Mouse (Mus musculus) lung, postnatal 0 days (tissue): ENCODE measurements at regions not wholly inside any gene's neighbourhood (a gene's known extent, or its start where the extent isn't known, plus 50 kb on each side); places are given as distances from the start of the nearest gene placed in this dataset.

ENCODE experiments used
- CTCF ChIP-seq: IDR thresholded peaks from 2 replicates; pipeline ENCODE4 v1.5.1; 2016; ENCODE audit warnings: antibody characterized with exemption, mild to moderate bottlenecking
- EP300 ChIP-seq: IDR thresholded peaks from 2 replicates; pipeline ENCODE4 v1.6.1; 2016; ENCODE audit warnings: antibody characterized with exemption, mild to moderate bottlenecking, control low read depth

DNA sequence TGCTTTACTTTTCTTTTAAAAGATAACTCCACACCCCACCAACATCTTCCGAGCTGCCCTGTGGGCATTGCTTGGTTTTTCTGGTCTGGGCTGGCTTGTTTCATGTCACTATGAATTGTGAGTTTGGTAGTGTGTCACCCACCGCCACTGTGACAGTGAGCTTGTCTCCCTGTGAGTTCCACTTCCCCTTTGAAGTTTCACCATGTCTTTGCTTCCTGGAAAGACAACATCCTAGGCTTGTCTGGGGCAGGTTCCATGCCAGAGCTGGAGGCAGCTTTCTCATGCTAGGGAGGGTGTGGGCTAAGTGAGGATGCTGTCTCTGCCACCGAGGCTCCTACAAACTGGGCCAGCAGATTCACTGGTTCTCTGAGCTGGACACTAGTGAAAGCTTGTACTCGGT lies 188.6 kb upstream of the Mvb12b start:
- no peak for TF ChIP-seq CTCF
- no peak for TF ChIP-seq EP300
